Mouse (Mus musculus): Measurements from ENCODE around the gene Ccin. TPM values are rescaled to one million over a fixed set of nuclear protein-coding genes. Genes with fewer than 3 reads are reported as not detected.

The Ccin gene
- total RNA-seq (2021): not detected

- no peak for DNase-seq
Measured at GRCm38 (mm10) chr4:43983181-43983580, at the start of gene Ccin. Gene Ccin (plus strand): TSS chr4:43983483.

GRCm38 (mm10) chr4:43936186-43936585 is 47.1 kb upstream of the Ccin start:
- DNase-seq: no peak

GRCm38 (mm10) chr4:43936749-43937674 is 46.3 kb upstream of the Ccin start:
- no peak for DNase-seq

- DNase-seq: no peak
Measured at GRCm38 (mm10) chr4:43941315-43941714, 42.0 kb upstream of the Ccin start.

- no peak for DNase-seq
Measured at GRCm38 (mm10) chr4:43942421-43942820, 40.9 kb upstream of the Ccin start.

GRCm38 (mm10) chr4:43947571-43947970 is 35.7 kb upstream of the Ccin start:
- no peak for DNase-seq

- DNase-seq: peak; percentile 56 to 70
Measured at GRCm38 (mm10) chr4:43957292-43957845, 25.9 kb upstream of the Ccin start, which contains the start of gene Glipr2. Gene Glipr2 (plus strand): TSS chr4:43957401.

GRCm38 (mm10) chr4:43957846-43958461 is 25.3 kb upstream of the Ccin start:
- peak in 1 of 2 experiments; percentile 6 for DNase-seq

- no peak for DNase-seq
Measured at GRCm38 (mm10) chr4:43959523-43960179, 23.6 kb upstream of the Ccin start.

GRCm38 (mm10) chr4:43960207-43960606 is 23.1 kb upstream of the Ccin start:
- DNase-seq: no peak

GRCm38 (mm10) chr4:43964326-43964833 is 18.9 kb upstream of the Ccin start:
- DNase-seq: no peak

GRCm38 (mm10) chr4:43964951-43965684 is 18.2 kb upstream of the Ccin start:
- DNase-seq: no peak

GRCm38 (mm10) chr4:43965856-43966535 is 17.3 kb upstream of the Ccin start:
- no peak for DNase-seq

- DNase-seq: peak in 1 of 2 experiments; percentile 13
Measured at GRCm38 (mm10) chr4:43968650-43969049, 14.6 kb upstream of the Ccin start.

- DNase-seq: no peak
Measured at GRCm38 (mm10) chr4:43969373-43969772, 13.9 kb upstream of the Ccin start.

GRCm38 (mm10) chr4:43970393-43971330 is 12.6 kb upstream of the Ccin start:
- no peak for DNase-seq

- DNase-seq: no peak
Measured at GRCm38 (mm10) chr4:43971541-43972136, 11.6 kb upstream of the Ccin start.

GRCm38 (mm10) chr4:43972137-43972591 is 11.1 kb upstream of the Ccin start:
- DNase-seq: no peak

GRCm38 (mm10) chr4:43973526-43973981 is 9.7 kb upstream of the Ccin start:
- peak; percentile 51 to 63 for DNase-seq
